Mouse (Mus musculus): ENCODE data around the gene Tmem206. TPM values are rescaled to one million over a fixed set of nuclear protein-coding genes. Genes with fewer than 3 reads are reported as not detected.

The Tmem206 gene
- 29.8 and 30.6 TPM in 2 replicates for polyA plus RNA-seq (2015; fragmentation: Nextera tagmentation; extraction: Ambion mirVana)

DNA sequence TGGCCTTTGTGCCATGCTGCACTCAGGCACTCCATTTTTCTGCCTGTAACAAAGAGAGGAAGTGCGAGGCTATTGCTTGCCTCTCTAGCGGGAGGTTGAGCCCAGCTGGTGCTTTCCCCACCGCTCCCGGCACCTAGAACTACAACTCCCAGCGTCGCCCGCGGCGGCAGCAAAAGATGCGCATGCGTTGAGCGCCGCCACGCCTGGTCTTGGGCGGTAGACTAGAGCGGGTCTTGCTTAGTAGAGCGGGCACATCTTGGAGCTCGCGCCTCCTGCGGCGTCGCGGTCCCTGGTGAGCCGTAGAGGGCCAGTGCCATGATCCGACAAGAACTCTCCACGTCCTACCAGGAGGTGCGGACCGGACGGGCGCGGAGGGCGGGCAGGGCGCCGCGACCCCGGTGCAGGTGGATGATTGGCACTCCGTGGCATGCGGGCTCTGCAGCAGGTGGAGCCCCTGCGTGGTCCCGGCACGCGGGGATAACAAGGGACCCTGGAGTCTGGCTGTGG lies at the start of gene Tmem206:
Gene Tmem206 (plus strand): TSS at position 187 of the 507 bp plus-strand sequence.
- H3K27me3 ChIP-seq (replicated peaks), result no peaks in the 10 kb centered on the region
- WGBS, result under 1% methylated on average over 42 of the region's 42 CpGs

DNA sequence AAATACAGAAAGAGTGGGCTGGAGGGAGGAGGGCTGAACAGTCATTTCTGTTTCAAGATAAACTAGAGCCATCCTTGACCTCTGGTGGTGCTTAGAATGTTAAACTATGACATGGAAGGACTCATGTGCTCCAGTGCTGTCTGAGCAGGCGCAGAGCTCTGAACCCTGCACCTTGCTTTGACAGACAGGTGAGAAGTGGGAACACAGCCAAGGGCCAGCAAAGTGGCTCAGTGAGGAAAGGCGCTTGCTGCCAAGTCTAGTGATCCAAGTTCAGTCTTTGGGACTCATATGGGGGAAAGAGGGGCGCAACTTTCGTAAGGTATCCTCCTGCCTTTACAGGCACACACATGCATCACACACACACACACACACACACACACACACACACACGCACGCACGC lies 49.5 kb upstream of the Tmem206 start:
- no peaks in the 10 kb centered on the region for H3K4me1 ChIP-seq
- 97% methylated on average over 7 of the region's 7 CpGs for WGBS
- H3K4me3 ChIP-seq (replicated peaks), result no peak overlapping the region
- H3K9ac ChIP-seq (replicated peaks), result no peak overlapping the region
- no peaks in the 10 kb centered on the region for H3K27me3 ChIP-seq (replicated peaks)
- no peaks in the 10 kb centered on the region for H3K36me3 ChIP-seq
- no peak for ATAC-seq (ENCODE audit: low FRiP score)
- no peak overlapping the region for H3K27ac ChIP-seq (replicated peaks)
- H3K4me2 ChIP-seq, result no peak overlapping the region
- H3K9me3 ChIP-seq (replicated peaks), result no peaks in the 10 kb centered on the region

More for the DNA sequence above, at the start of gene Tmem206:
- Histone ChIP-seq H3K27ac (replicated peaks) (peak within 1 kb of the TSS; percentile 88), H3K9me3 (replicated peaks) (no peaks in the 10 kb centered on the region), H3K4me1 (peaks cover 35% of the 10 kb centered on the region), H3K9ac (replicated peaks) (peak within 1 kb of the TSS; percentile 92), H3K4me3 (replicated peaks) (peak within 1 kb of the TSS; percentile 93), H3K36me3 (no peaks in the 10 kb centered on the region), H3K4me2 (peak within 1 kb of the TSS; percentile 83)
- ATAC-seq (ENCODE audit: low FRiP score), result peak; percentile 95

DNA sequence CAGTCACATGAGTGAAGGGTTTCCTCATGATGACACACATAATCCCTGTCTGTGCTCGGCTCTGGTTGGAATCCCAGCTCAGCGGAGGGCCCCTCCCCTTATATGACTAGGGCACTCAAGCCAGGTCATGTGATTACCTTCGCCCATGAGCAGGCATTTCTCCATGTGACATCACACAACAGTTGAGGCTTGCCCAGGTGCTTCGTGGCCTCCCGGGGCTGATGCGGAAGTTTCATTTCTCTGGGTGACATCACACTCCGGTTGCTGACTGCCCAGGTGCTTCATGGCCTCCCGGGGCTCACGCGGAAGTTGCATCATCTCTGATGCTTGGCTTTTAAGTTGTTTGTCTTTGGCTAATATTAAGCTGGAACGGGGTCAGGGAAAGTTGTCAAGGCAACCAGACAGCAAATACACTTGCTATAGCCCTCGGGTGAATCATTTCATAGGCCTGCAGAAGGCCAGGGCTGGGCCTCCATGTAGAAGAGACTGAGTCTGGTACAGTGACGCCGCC lies 48.1 kb upstream of the Tmem206 start:
- Histone ChIP-seq H3K9ac (replicated peaks) (no peak overlapping the region), H3K36me3 (no peaks in the 10 kb centered on the region), H3K4me2 (no peak overlapping the region), H3K4me1 (no peaks in the 10 kb centered on the region), H3K27ac (replicated peaks) (no peak overlapping the region), H3K27me3 (replicated peaks) (no peaks in the 10 kb centered on the region), H3K9me3 (replicated peaks) (no peaks in the 10 kb centered on the region), H3K4me3 (replicated peaks) (no peak overlapping the region)
- 79% methylated on average over 14 of the region's 14 CpGs for WGBS
- ATAC-seq (ENCODE audit: low FRiP score), result no peak

DNA sequence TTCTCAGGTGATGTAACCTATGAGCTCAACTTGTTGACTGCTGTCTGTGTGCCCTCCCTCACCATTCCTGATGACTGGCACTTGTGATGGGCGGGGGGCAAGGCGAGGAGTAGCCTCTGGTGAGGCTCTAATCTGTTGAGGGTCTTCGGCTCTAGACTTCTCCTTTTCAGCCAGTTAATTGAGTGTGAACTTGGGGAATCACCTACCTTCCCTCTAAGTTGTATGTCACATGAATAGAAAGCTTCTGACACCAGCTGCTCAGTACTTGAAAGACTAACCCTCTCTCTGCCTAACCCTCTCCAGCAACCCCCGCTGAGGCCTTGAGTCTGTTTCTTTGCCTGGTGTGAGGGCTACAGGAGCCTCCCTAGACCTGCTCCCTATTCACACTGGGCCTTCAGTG lies 47.4 kb upstream of the Tmem206 start:
- Histone ChIP-seq H3K4me3 (replicated peaks) (no peak overlapping the region), H3K27ac (replicated peaks) (no peak overlapping the region), H3K9ac (replicated peaks) (no peak overlapping the region), H3K36me3 (no peaks in the 10 kb centered on the region), H3K9me3 (replicated peaks) (no peaks in the 10 kb centered on the region), H3K4me2 (no peak overlapping the region), H3K4me1 (no peaks in the 10 kb centered on the region), H3K27me3 (replicated peaks) (no peaks in the 10 kb centered on the region)
- ATAC-seq (ENCODE audit: low FRiP score), result no peak
- 82% methylated on average over 4 of the region's 4 CpGs for WGBS

DNA sequence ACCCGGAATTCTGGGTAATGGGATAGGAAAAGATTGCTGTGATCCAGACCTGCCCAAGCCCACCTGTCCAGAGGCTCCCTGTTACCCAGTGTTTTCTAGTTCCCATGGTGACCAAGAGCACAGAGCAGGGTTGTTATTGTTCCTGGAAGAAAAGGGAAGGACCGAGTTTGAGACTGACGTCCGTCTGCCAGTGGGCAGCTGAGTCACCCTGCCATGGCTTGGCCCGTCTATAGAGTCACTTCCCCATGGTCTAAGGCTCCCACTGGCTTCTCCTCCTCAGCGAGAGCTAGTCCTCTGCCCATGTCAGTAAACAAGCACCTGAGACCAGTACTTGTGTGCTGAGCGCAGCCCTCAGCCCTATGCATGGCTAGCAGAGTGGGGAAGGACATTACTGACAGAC lies 44.5 kb upstream of the Tmem206 start:
- Histone ChIP-seq H3K27me3 (replicated peaks) (no peaks in the 10 kb centered on the region), H3K9ac (replicated peaks) (no peak overlapping the region), H3K4me2 (no peak overlapping the region), H3K36me3 (no peaks in the 10 kb centered on the region), H3K4me3 (replicated peaks) (no peak overlapping the region), H3K27ac (replicated peaks) (no peak overlapping the region), H3K9me3 (replicated peaks) (no peaks in the 10 kb centered on the region), H3K4me1 (no peaks in the 10 kb centered on the region)
- no peak for ATAC-seq (ENCODE audit: low FRiP score)
- WGBS, result 60% methylated on average over 7 of the region's 7 CpGs

DNA sequence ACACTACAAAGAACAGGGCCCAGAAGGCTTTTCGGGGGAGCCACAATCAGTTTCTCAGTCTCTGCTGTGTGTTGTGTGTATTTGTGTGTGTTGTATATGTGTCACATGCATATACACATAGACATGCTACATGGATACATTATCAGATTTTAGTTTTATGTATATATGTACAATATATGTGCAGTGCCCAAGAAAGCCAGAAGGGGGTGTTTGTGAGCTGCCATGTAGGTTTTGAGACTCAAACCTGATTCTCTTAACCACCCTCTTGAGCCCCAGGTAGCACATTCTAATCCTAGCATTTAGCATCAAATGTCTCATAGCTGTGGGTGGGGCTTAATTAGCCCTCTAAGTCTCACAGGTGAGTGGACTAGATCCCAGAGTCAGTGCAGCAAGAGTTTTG lies 43.4 kb upstream of the Tmem206 start:
- H3K4me1 ChIP-seq, result no peaks in the 10 kb centered on the region
- H3K4me2 ChIP-seq, result no peak overlapping the region
- H3K27me3 ChIP-seq (replicated peaks), result no peaks in the 10 kb centered on the region
- WGBS, result 100% methylated on average over 1 of the region's 1 CpGs
- no peak overlapping the region for H3K9ac ChIP-seq (replicated peaks)
- H3K27ac ChIP-seq (replicated peaks), result no peak overlapping the region
- no peaks in the 10 kb centered on the region for H3K9me3 ChIP-seq (replicated peaks)
- no peaks in the 10 kb centered on the region for H3K36me3 ChIP-seq
- H3K4me3 ChIP-seq (replicated peaks), result no peak overlapping the region
- no peak for ATAC-seq (ENCODE audit: low FRiP score)

DNA sequence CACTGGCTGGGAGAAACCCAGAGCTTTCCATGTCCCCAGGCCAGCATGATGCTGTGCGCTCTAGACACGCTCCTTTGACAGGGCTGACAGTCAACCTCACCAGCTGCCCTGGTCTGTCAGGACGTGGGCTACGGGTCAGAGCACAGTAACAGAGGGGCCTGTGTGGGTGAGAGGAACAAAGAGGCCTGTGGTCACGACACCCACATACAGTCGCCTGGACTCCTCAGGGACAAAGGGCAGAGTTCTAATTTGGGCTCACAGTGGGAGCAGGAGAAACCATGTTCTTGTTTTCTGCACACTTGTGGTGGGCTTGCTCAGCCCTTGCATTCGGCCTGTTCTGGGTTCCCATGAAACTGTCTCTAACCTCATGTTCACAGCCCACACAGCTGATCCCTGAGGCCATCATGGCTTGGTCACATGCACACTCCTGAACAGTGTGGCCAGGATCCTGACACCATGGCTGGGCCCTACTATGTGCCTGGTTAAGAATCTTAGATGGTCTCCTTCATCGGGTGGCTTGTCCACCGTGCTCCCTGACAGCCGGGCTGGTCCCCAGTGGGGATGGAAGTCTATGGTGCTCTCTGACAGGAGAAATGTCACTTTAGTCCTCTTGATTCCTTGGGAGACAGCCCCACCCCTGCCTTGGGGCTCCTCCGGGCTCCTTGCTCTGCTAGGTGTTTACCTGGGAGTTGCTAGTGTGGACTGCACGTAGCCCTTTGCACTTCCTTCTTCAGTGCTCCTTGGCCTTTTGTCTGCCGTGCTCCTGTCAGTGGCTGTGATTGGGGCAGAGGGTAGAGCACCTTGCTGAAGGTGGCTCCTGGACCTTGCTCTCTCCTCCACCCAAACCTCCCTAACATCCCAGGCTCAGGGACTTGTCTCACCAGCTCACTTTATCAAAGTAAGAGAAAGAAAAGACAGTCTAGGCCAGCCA lies 42.3 kb upstream of the Tmem206 start:
- ATAC-seq (ENCODE audit: low FRiP score), result no peak
- H3K27me3 ChIP-seq (replicated peaks), result no peaks in the 10 kb centered on the region
- H3K36me3 ChIP-seq, result no peaks in the 10 kb centered on the region
- no peak overlapping the region for H3K4me3 ChIP-seq (replicated peaks)
- 81% methylated on average over 13 of the region's 13 CpGs for WGBS
- no peak overlapping the region for H3K4me2 ChIP-seq
- H3K27ac ChIP-seq (replicated peaks), result no peak overlapping the region
- no peaks in the 10 kb centered on the region for H3K9me3 ChIP-seq (replicated peaks)
- H3K9ac ChIP-seq (replicated peaks), result no peak overlapping the region
- no peaks in the 10 kb centered on the region for H3K4me1 ChIP-seq

DNA sequence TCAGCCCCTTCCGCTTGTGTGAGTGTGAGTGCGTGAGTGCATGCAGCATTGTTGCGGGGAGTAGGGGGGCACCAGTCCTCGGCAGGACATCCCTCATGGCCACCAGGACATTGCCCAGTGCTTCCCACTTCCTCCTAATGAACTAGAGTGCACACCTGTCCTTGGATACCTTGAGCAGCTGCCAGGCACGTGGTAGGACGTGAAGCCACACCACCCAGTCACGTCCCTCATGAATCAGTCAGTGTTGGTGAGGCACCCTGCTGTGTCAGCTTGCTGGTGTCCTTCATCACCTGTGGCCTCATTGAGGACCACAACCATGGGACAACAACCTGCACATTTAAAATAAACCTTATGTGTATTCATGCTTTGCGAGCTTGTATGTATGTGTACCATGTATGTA lies 41.2 kb upstream of the Tmem206 start:
- no peak overlapping the region for H3K4me3 ChIP-seq (replicated peaks)
- H3K4me2 ChIP-seq, result no peak overlapping the region
- whole genome bisulfite sequencing, result 86% methylated on average over 8 of the region's 8 CpGs
- no peaks in the 10 kb centered on the region for H3K36me3 ChIP-seq
- H3K27me3 ChIP-seq (replicated peaks), result no peaks in the 10 kb centered on the region
- no peak overlapping the region for H3K27ac ChIP-seq (replicated peaks)
- no peak overlapping the region for H3K9ac ChIP-seq (replicated peaks)
- no peaks in the 10 kb centered on the region for H3K4me1 ChIP-seq
- no peak for ATAC-seq (ENCODE audit: low FRiP score)
- H3K9me3 ChIP-seq (replicated peaks), result no peaks in the 10 kb centered on the region

DNA sequence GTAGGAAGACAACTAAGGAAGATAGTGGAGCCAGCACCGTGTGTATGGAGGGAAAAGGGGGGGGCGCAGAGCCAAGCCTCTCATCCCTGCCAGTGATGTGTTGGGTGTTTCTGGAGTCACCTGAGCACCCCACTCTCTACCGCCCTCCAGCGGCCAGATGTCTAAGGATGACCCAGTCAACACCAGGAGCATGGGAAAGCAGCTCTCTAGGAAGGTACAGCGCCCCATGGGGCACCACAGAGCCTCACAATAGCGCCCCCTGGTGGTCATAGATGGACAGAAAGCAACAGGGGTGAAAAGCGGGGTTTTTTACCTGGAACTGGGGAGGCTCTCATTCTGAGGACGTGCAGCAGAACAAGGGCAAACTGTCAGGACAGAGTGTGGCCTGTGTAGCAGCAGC lies 37.0 kb upstream of the Tmem206 start:
- Histone ChIP-seq H3K4me2 (no peak overlapping the region), H3K36me3 (no peaks in the 10 kb centered on the region), H3K9ac (replicated peaks) (no peak overlapping the region), H3K27me3 (replicated peaks) (no peaks in the 10 kb centered on the region), H3K4me1 (peaks cover 3% of the 10 kb centered on the region; the same call in 1 of the 2 replicates), H3K27ac (replicated peaks) (no peak overlapping the region), H3K4me3 (replicated peaks) (no peak overlapping the region), H3K9me3 (replicated peaks) (no peaks in the 10 kb centered on the region)
- 42% methylated on average over 8 of the region's 8 CpGs for WGBS
- ATAC-seq (ENCODE audit: low FRiP score), result no peak

DNA sequence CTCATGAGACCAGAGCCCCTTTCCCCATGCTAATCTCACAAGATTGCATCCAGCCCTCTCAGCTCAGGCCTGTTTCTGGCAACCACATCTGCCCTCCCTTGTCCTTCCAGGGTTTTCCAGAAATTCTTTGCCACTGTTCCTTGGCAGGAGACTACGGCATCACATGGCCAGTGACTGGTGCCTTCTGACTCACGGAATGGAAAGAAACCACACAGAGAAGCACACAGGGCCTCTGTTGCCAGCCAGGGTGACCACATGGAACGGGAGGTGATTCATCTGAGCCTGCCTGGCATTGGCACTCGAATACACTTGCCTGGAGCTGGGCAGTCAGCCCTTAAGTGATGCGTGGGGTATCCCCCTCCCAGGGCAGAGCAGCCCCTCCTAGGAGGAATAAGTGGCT lies 33.4 kb upstream of the Tmem206 start:
- no peak overlapping the region for H3K4me2 ChIP-seq
- H3K9ac ChIP-seq (replicated peaks), result no peak overlapping the region
- WGBS, result 64% methylated on average over 5 of the region's 5 CpGs
- no peaks in the 10 kb centered on the region for H3K36me3 ChIP-seq
- H3K9me3 ChIP-seq (replicated peaks), result no peaks in the 10 kb centered on the region
- H3K4me1 ChIP-seq, result peaks cover 3% of the 10 kb centered on the region; the same call in 1 of the 2 replicates
- peak; percentile 74 for ATAC-seq (ENCODE audit: low FRiP score)
- no peak overlapping the region for H3K27ac ChIP-seq (replicated peaks)
- H3K4me3 ChIP-seq (replicated peaks), result no peak overlapping the region
- H3K27me3 ChIP-seq (replicated peaks), result no peaks in the 10 kb centered on the region

DNA sequence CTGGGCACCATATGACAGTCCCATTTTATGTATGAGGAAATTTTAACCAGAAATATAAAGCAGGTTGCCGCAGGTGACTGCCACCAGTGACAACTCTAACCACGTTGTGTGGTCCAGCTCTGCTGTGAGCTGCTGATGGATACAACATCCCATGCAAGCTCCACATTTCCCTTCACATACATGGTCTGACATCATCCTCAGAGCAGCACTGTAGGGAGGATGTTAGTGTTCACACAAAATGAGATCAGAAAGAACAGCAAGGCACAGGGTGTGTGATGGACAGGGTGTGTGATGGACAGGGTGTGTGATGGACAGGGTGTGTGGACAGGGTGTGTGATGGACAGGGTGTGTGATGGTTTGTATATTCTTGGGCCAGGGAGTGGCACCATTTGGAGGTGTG lies 32.7 kb upstream of the Tmem206 start:
- H3K27ac ChIP-seq (replicated peaks), result no peak overlapping the region
- no peak overlapping the region for H3K9ac ChIP-seq (replicated peaks)
- H3K36me3 ChIP-seq, result no peaks in the 10 kb centered on the region
- no peaks in the 10 kb centered on the region for H3K9me3 ChIP-seq (replicated peaks)
- 89% methylated on average over 2 of the region's 2 CpGs for WGBS
- no peak overlapping the region for H3K4me2 ChIP-seq
- peaks cover 3% of the 10 kb centered on the region; the same call in 1 of the 2 replicates for H3K4me1 ChIP-seq
- H3K4me3 ChIP-seq (replicated peaks), result no peak overlapping the region
- ATAC-seq (ENCODE audit: low FRiP score), result no peak
- no peaks in the 10 kb centered on the region for H3K27me3 ChIP-seq (replicated peaks)

All from neural tube, embryonic 15.5 days (tissue).